Mouse (Mus musculus) liver, postnatal 0 days (tissue): ENCODE measurements around the gene Cryz.

Source experiments
- CTCF ChIP-seq: sonication (generic); IDR thresholded peaks from 2 replicates; pipeline ENCODE4 v1.5.1; 2016; ENCODE audit warnings: antibody characterized with exemption, low read depth
- EP300 ChIP-seq: IDR thresholded peaks from 2 replicates; pipeline ENCODE4 v1.6.1; 2016; ENCODE audit warnings: antibody characterized with exemption, low read depth, mild to moderate bottlenecking

- TF ChIP-seq CTCF (no peak), EP300 (no peak)
Measured at GRCm38 (mm10) chr3:154591621-154592020, 4.9 kb upstream of the Cryz start.
